Mouse (Mus musculus) naive thymus-derived CD4-positive, alpha-beta T cell, adult 2 months (primary cell): Measurements from ENCODE around the gene Snip1.
A peak's percentile ranks its signal among the peaks of the same experiment; 100 is the strongest.

Experiments
- DNase-seq: peaks from one replicate; pipeline ENCODE4 v3.0.0-alpha.2; 2011; ENCODE audit warnings: low read depth

Gene Snip1

DNA sequence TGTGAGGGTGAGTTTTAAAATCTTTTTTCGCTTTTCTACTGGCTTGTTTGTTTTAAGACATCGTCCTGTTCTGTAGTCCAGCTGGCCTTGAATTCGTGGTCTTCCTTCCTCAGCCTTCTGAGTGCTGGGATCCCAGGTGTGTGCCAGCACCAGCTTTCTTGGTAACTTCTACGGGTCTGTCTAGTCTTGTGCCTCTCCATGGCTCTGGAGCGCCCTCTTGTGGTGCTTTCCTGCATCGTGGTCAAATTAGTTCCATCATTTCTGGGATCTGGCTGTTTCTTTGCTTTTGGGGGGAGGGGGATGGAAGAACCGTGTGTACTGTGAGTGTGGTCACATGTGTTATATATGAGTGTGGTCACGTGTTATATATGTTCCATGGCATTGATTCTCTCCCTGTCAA lies 33.0 kb downstream of the Snip1 start:
- peak; percentile 92 for DNase-seq

- no peak for DNase-seq
Measured at GRCm38 (mm10) chr4:125101334-125101733, 34.9 kb downstream of the Snip1 start.

GRCm38 (mm10) chr4:125105354-125105753 lies 38.9 kb downstream of the Snip1 start:
- no peak for DNase-seq

- peak; percentile 81 for DNase-seq
Measured at GRCm38 (mm10) chr4:125114638-125115037, 48.2 kb downstream of the Snip1 start.

DNA sequence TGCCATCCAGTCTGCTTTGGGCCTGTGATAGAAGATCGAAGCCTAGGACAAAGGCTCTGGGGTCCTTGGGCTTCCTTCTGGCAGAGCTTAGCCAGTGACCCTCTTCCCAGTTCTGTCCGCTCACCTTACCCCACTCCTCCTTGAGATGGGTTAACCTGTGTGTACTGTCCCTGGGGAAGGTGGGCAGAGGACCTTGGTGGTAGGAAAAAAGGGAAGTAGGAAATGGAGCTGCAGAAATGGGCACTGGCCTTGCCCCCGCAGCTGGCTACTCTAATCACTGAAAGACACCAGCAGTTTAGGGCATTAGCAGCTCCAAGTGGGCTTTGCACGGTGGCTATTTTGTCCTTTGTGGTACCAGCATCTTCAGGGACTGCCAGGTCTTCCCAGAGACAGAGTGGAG lies 48.6 kb downstream of the Snip1 start:
- no peak for DNase-seq

DNA sequence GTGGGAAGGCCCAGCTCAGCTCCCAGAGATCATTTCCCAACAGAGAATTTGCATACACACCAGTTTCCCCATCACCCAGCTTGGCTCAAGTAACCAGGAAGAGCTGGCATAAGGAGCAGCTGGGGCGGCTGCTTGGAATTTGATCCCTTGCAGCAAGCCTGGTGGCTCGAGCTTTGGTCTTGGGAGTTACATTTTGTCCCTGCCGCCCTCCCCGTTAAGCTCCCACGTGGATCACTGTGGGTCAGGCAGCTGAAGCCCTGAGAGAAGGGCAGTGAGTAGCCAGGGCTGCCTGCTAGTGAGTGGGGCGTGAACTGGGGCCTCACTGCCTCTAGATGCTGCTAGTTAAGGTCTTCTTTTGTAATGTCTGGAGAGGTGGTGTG lies 49.2 kb downstream of the Snip1 start:
- DNase-seq = no peak

GRCm38 (mm10) chr4:125116090-125116861 lies 49.8 kb downstream of the Snip1 start:
- peak; percentile 25 for DNase-seq

GRCm38 (mm10) chr4:125116929-125117328 lies 50.5 kb downstream of the Snip1 start:
- DNase-seq = no peak

GRCm38 (mm10) chr4:125117902-125118320 lies 51.4 kb downstream of the Snip1 start:
- peak; percentile 50 for DNase-seq

GRCm38 (mm10) chr4:125119070-125119469 lies 52.6 kb downstream of the Snip1 start:
- DNase-seq = peak; percentile 36

DNA sequence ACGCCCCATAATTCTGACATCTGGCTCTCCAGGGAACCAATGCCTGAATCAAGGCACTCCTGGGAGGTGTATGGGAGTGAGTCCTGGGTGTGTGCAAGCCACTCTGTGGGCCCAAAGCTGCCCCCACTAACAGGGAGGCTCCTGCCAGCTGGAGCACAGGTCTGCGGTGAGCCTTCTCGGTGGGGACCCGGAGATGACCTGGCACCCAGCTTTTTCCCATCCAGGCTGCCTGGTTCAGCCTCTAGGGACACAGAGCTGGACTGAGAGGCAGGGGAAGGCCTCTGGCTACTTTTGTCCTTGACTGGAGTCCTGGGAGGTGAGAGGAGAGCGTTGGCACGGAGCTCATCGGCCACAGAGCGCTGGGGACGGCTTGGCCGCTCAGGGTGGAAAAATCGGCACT lies 53.2 kb downstream of the Snip1 start:
- DNase-seq = no peak

GRCm38 (mm10) chr4:125122431-125123278 lies 56.2 kb downstream of the Snip1 start:
- peak; percentile 67 for DNase-seq

DNA sequence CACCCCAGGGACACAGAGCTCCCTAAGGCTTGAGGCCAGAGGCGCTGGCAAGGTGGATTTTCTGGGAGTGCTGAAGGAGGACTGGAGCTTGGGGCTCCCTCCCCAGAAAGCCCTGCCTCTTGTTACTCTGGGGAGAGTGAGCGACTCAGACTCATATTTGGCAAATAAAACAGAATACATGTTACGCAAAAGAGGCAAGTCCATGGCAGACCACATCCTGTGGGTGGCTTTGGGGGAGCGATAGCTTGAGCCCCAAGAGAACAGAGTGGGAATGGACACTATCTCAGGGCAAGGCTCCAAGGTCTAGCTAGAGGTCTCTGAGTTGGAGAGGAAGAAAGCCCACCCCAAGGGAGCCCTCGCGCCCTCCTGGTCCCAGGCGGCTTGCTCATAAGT lies 56.8 kb downstream of the Snip1 start:
- no peak for DNase-seq
